Mouse (Mus musculus): ENCODE results near the gene Eral1.

Eral1 gene

GRCm38 (mm10) chr11:78037831-78038752 lies 42.1 kb downstream of the Eral1 start, which contains the start of gene Flot2:
Gene Flot2, plus strand, starts transcription at chr11:78037931.
- no peaks in the 10 kb centered on the region for H3K27me3 ChIP-seq (ENCODE audit: control insufficient read depth, insufficient read depth, low read length, poor library complexity, severe bottlenecking)
- peak; percentile 51 for DNase-seq (ENCODE audit: low read depth, low spot score)
- no peaks in the 10 kb centered on the region for H3K36me3 ChIP-seq (ENCODE audit: control insufficient read depth, insufficient read depth, low read length, poor library complexity, severe bottlenecking)

GRCm38 (mm10) chr11:78036791-78037190 lies 43.4 kb downstream of the Eral1 start:
- no peaks in the 10 kb centered on the region for H3K27me3 ChIP-seq (ENCODE audit: control insufficient read depth, insufficient read depth, low read length, poor library complexity, severe bottlenecking)
- no peak for DNase-seq (ENCODE audit: low read depth, low spot score)

GRCm38 (mm10) chr11:78033931-78034617 lies 46.1 kb downstream of the Eral1 start:
- Histone ChIP-seq H3K36me3 (ENCODE audit: control insufficient read depth, insufficient read depth, low read length, poor library complexity, severe bottlenecking) (no peaks in the 10 kb centered on the region), H3K27me3 (ENCODE audit: control insufficient read depth, insufficient read depth, low read length, poor library complexity, severe bottlenecking) (no peaks in the 10 kb centered on the region)
- DNase-seq (ENCODE audit: low read depth, low spot score) = no peak

More at GRCm38 (mm10) chr11:78036791-78037190, 43.4 kb downstream of the Eral1 start:
- H3K36me3 ChIP-seq (ENCODE audit: control insufficient read depth, insufficient read depth, low read length, poor library complexity, severe bottlenecking) = no peaks in the 10 kb centered on the region

GRCm38 (mm10) chr11:78032809-78033195 lies 47.4 kb downstream of the Eral1 start:
- no peak for DNase-seq (ENCODE audit: low read depth, low spot score)
- Histone ChIP-seq H3K27me3 (ENCODE audit: control insufficient read depth, insufficient read depth, low read length, poor library complexity, severe bottlenecking) (no peaks in the 10 kb centered on the region), H3K36me3 (ENCODE audit: control insufficient read depth, insufficient read depth, low read length, poor library complexity, severe bottlenecking) (no peaks in the 10 kb centered on the region)

GRCm38 (mm10) chr11:78031947-78032808 lies 48.0 kb downstream of the Eral1 start, which contains the start of gene Dhrs13:
Gene Dhrs13, plus strand, starts transcription at chr11:78032280.
- DNase-seq (ENCODE audit: low read depth, low spot score) = peak; percentile 87
- H3K36me3 ChIP-seq (ENCODE audit: control insufficient read depth, insufficient read depth, low read length, poor library complexity, severe bottlenecking) = 0 out of 2 replicates have a peak, but pooled peaks cover 2% of the 10 kb centered on the region
- no peaks in the 10 kb centered on the region for H3K27me3 ChIP-seq (ENCODE audit: control insufficient read depth, insufficient read depth, low read length, poor library complexity, severe bottlenecking)

- H3K36me3 ChIP-seq (ENCODE audit: control insufficient read depth, insufficient read depth, low read length, poor library complexity, severe bottlenecking) = peaks cover 4% of the 10 kb centered on the region; the same call in 1 of the 2 replicates
- H3K27me3 ChIP-seq (ENCODE audit: control insufficient read depth, insufficient read depth, low read length, poor library complexity, severe bottlenecking) = no peaks in the 10 kb centered on the region
- DNase-seq (ENCODE audit: low read depth, low spot score) = no peak
Measured at GRCm38 (mm10) chr11:78031389-78031788, 48.8 kb downstream of the Eral1 start.

- DNase-seq (ENCODE audit: low read depth, low spot score) = no peak
- Histone ChIP-seq H3K36me3 (ENCODE audit: control insufficient read depth, insufficient read depth, low read length, poor library complexity, severe bottlenecking) (peaks cover 6% of the 10 kb centered on the region; the same call in 1 of the 2 replicates), H3K27me3 (ENCODE audit: control insufficient read depth, insufficient read depth, low read length, poor library complexity, severe bottlenecking) (no peaks in the 10 kb centered on the region)
Measured at GRCm38 (mm10) chr11:78030600-78030999, 49.6 kb downstream of the Eral1 start.

GRCm38 (mm10) chr11:78029240-78029639 lies 50.9 kb downstream of the Eral1 start:
- no peak for DNase-seq (ENCODE audit: low read depth, low spot score)
- Histone ChIP-seq H3K27me3 (ENCODE audit: control insufficient read depth, insufficient read depth, low read length, poor library complexity, severe bottlenecking) (no peaks in the 10 kb centered on the region), H3K36me3 (ENCODE audit: control insufficient read depth, insufficient read depth, low read length, poor library complexity, severe bottlenecking) (peaks cover 10% of the 10 kb centered on the region)

GRCm38 (mm10) chr11:78023607-78024006 lies 56.6 kb downstream of the Eral1 start:
- peak; percentile 64 for DNase-seq (ENCODE audit: low read depth, low spot score)
- H3K36me3 ChIP-seq (ENCODE audit: control insufficient read depth, insufficient read depth, low read length, poor library complexity, severe bottlenecking) = peaks cover 20% of the 10 kb centered on the region

More at GRCm38 (mm10) chr11:78023607-78024006, 56.6 kb downstream of the Eral1 start:
- H3K27me3 ChIP-seq (ENCODE audit: control insufficient read depth, insufficient read depth, low read length, poor library complexity, severe bottlenecking) = no peaks in the 10 kb centered on the region

Data from splenic B cell, adult 2 months (primary cell).